Mouse (Mus musculus): ENCODE measurements at regions not wholly inside any gene's neighbourhood (a gene's known extent, or its start where the extent isn't known, plus 50 kb on each side); places are given as distances from the start of the nearest gene placed in this dataset.

- Histone ChIP-seq H3K79me2 (ENCODE audit: control insufficient read depth, insufficient read depth, low read length) (no peaks in the 10 kb centered on the region), H3K9ac (ENCODE audit: low read depth, low read length) (no peak overlapping the region), H3K4me3 (ENCODE audit: insufficient read depth, low read depth, low read length) (no peak overlapping the region), H3K27me3 (ENCODE audit: control insufficient read depth, insufficient read depth, low read length) (no peaks in the 10 kb centered on the region), H3K27ac (replicated peaks; ENCODE audit: insufficient read depth, low read depth, low read length) (no peak overlapping the region), H3K4me1 (ENCODE audit: control insufficient read depth, insufficient read depth, low read length) (0 out of 2 replicates have a peak, but pooled peaks cover 2% of the 10 kb centered on the region), H3K36me3 (ENCODE audit: control insufficient read depth, insufficient read depth, low read length) (no peaks in the 10 kb centered on the region)
- 87% methylated on average over 8 of the region's 8 CpGs for WGBS
- TF ChIP-seq POLR2A (IDR thresholded peaks at IDR 0.05; ENCODE audit: extremely low read depth, insufficient read depth, low read length) (no peak), CTCF (IDR thresholded peaks at IDR 0.05; ENCODE audit: low read depth, low read length) (no peak)
- no peak for DNase-seq (ENCODE audit: extremely low read depth, low read depth, low spot score)
Measured at GRCm38 (mm10) chr16:95794876-95795275, 93.0 kb downstream of the Ets2 start.

- Histone ChIP-seq H3K9ac (ENCODE audit: low read depth, low read length) (no peak overlapping the region), H3K4me1 (ENCODE audit: control insufficient read depth, insufficient read depth, low read length) (0 out of 2 replicates have a peak, but pooled peaks cover 2% of the 10 kb centered on the region), H3K79me2 (ENCODE audit: control insufficient read depth, insufficient read depth, low read length) (no peaks in the 10 kb centered on the region), H3K27me3 (ENCODE audit: control insufficient read depth, insufficient read depth, low read length) (no peaks in the 10 kb centered on the region), H3K36me3 (ENCODE audit: control insufficient read depth, insufficient read depth, low read length) (no peaks in the 10 kb centered on the region), H3K4me3 (ENCODE audit: insufficient read depth, low read depth, low read length) (no peak overlapping the region), H3K27ac (replicated peaks; ENCODE audit: insufficient read depth, low read depth, low read length) (no peak overlapping the region)
- WGBS = 76% methylated on average over 10 of the region's 10 CpGs
- DNase-seq (ENCODE audit: extremely low read depth, low read depth, low spot score) = no peak
- no peak for TF ChIP-seq POLR2A (IDR thresholded peaks at IDR 0.05; ENCODE audit: extremely low read depth, insufficient read depth, low read length)
- no peak for TF ChIP-seq CTCF (IDR thresholded peaks at IDR 0.05; ENCODE audit: low read depth, low read length)
Measured at GRCm38 (mm10) chr16:95794281-95794727, 92.4 kb downstream of the Ets2 start.

GRCm38 (mm10) chr16:95790691-95791090, 88.8 kb downstream of the Ets2 start:
- no peaks in the 10 kb centered on the region for H3K79me2 ChIP-seq (ENCODE audit: control insufficient read depth, insufficient read depth, low read length)
- DNase-seq (ENCODE audit: extremely low read depth, low read depth, low spot score) = no peak
- H3K27me3 ChIP-seq (ENCODE audit: control insufficient read depth, insufficient read depth, low read length) = no peaks in the 10 kb centered on the region
- 59% methylated on average over 4 of the region's 4 CpGs for WGBS
- no peaks in the 10 kb centered on the region for H3K36me3 ChIP-seq (ENCODE audit: control insufficient read depth, insufficient read depth, low read length)
- no peak overlapping the region for H3K4me3 ChIP-seq (ENCODE audit: insufficient read depth, low read depth, low read length)
- no peaks in the 10 kb centered on the region for H3K4me1 ChIP-seq (ENCODE audit: control insufficient read depth, insufficient read depth, low read length)
- no peak overlapping the region for H3K27ac ChIP-seq (replicated peaks; ENCODE audit: insufficient read depth, low read depth, low read length)
- H3K9ac ChIP-seq (ENCODE audit: low read depth, low read length) = no peak overlapping the region
- TF ChIP-seq CTCF (IDR thresholded peaks at IDR 0.05; ENCODE audit: low read depth, low read length) (no peak), POLR2A (IDR thresholded peaks at IDR 0.05; ENCODE audit: extremely low read depth, insufficient read depth, low read length) (no peak)

- Histone ChIP-seq H3K79me2 (ENCODE audit: control insufficient read depth, insufficient read depth, low read length) (no peaks in the 10 kb centered on the region), H3K4me3 (ENCODE audit: insufficient read depth, low read depth, low read length) (no peak overlapping the region), H3K4me1 (ENCODE audit: control insufficient read depth, insufficient read depth, low read length) (no peaks in the 10 kb centered on the region), H3K9ac (ENCODE audit: low read depth, low read length) (no peak overlapping the region), H3K36me3 (ENCODE audit: control insufficient read depth, insufficient read depth, low read length) (no peaks in the 10 kb centered on the region), H3K27ac (replicated peaks; ENCODE audit: insufficient read depth, low read depth, low read length) (no peak overlapping the region), H3K27me3 (ENCODE audit: control insufficient read depth, insufficient read depth, low read length) (no peaks in the 10 kb centered on the region)
- DNase-seq (ENCODE audit: extremely low read depth, low read depth, low spot score) = no peak
- TF ChIP-seq POLR2A (IDR thresholded peaks at IDR 0.05; ENCODE audit: extremely low read depth, insufficient read depth, low read length) = no peak
- no peak for TF ChIP-seq CTCF (IDR thresholded peaks at IDR 0.05; ENCODE audit: low read depth, low read length)
Measured at GRCm38 (mm10) chr16:95789548-95789947, 87.7 kb downstream of the Ets2 start.

- DNase-seq (ENCODE audit: extremely low read depth, low read depth, low spot score) = no peak
- H3K79me2 ChIP-seq (ENCODE audit: control insufficient read depth, insufficient read depth, low read length) = no peaks in the 10 kb centered on the region
- H3K4me1 ChIP-seq (ENCODE audit: control insufficient read depth, insufficient read depth, low read length) = no peaks in the 10 kb centered on the region
- no peaks in the 10 kb centered on the region for H3K36me3 ChIP-seq (ENCODE audit: control insufficient read depth, insufficient read depth, low read length)
- H3K4me3 ChIP-seq (ENCODE audit: insufficient read depth, low read depth, low read length) = no peak overlapping the region
- no peaks in the 10 kb centered on the region for H3K27me3 ChIP-seq (ENCODE audit: control insufficient read depth, insufficient read depth, low read length)
- H3K27ac ChIP-seq (replicated peaks; ENCODE audit: insufficient read depth, low read depth, low read length) = no peak overlapping the region
- no peak overlapping the region for H3K9ac ChIP-seq (ENCODE audit: low read depth, low read length)
- 82% methylated on average over 5 of the region's 5 CpGs for WGBS
- no peak for TF ChIP-seq CTCF (IDR thresholded peaks at IDR 0.05; ENCODE audit: low read depth, low read length)
- no peak for TF ChIP-seq POLR2A (IDR thresholded peaks at IDR 0.05; ENCODE audit: extremely low read depth, insufficient read depth, low read length)
Measured at GRCm38 (mm10) chr16:95781681-95782080, 79.8 kb downstream of the Ets2 start.

GRCm38 (mm10) chr16:95780431-95780830, 78.6 kb downstream of the Ets2 start:
- no peak overlapping the region for H3K27ac ChIP-seq (replicated peaks; ENCODE audit: insufficient read depth, low read depth, low read length)
- 84% methylated on average over 2 of the region's 2 CpGs for WGBS
- no peaks in the 10 kb centered on the region for H3K36me3 ChIP-seq (ENCODE audit: control insufficient read depth, insufficient read depth, low read length)
- H3K4me1 ChIP-seq (ENCODE audit: control insufficient read depth, insufficient read depth, low read length) = no peaks in the 10 kb centered on the region
- no peak for DNase-seq (ENCODE audit: extremely low read depth, low read depth, low spot score)
- no peak overlapping the region for H3K4me3 ChIP-seq (ENCODE audit: insufficient read depth, low read depth, low read length)
- H3K79me2 ChIP-seq (ENCODE audit: control insufficient read depth, insufficient read depth, low read length) = no peaks in the 10 kb centered on the region
- H3K27me3 ChIP-seq (ENCODE audit: control insufficient read depth, insufficient read depth, low read length) = no peaks in the 10 kb centered on the region
- H3K9ac ChIP-seq (ENCODE audit: low read depth, low read length) = no peak overlapping the region
- TF ChIP-seq CTCF (IDR thresholded peaks at IDR 0.05; ENCODE audit: low read depth, low read length) (no peak), POLR2A (IDR thresholded peaks at IDR 0.05; ENCODE audit: extremely low read depth, insufficient read depth, low read length) (no peak)
